Mouse (Mus musculus) urinary bladder, postnatal 14 days (tissue): ENCODE measurements around the gene Fars2.

Experiments
- DNase-seq: peaks from one replicate; pipeline ENCODE4 v3.0.0; 2021; ENCODE audit warnings: low spot score

Gene Fars2

GRCm38 (mm10) chr13:36696351-36696771 lies 579.1 kb downstream of the Fars2 start:
- peak; percentile 36 for DNase-seq

GRCm38 (mm10) chr13:36707088-36707690 lies 590.0 kb downstream of the Fars2 start:
- no peak for DNase-seq

GRCm38 (mm10) chr13:36714101-36714500 lies 596.9 kb downstream of the Fars2 start:
- no peak for DNase-seq

GRCm38 (mm10) chr13:36716708-36717107 lies 599.5 kb downstream of the Fars2 start:
- DNase-seq, result no peak

- DNase-seq, result no peak
Observed at GRCm38 (mm10) chr13:36717376-36717775, 600.2 kb downstream of the Fars2 start.

GRCm38 (mm10) chr13:36720297-36721017 lies 603.2 kb downstream of the Fars2 start:
- no peak for DNase-seq

- DNase-seq, result no peak
Observed at GRCm38 (mm10) chr13:36722309-36722708, 605.1 kb downstream of the Fars2 start.

GRCm38 (mm10) chr13:36723726-36724300 lies 606.6 kb downstream of the Fars2 start:
- no peak for DNase-seq

GRCm38 (mm10) chr13:36724533-36725470 lies 607.6 kb downstream of the Fars2 start:
- no peak for DNase-seq

GRCm38 (mm10) chr13:36725881-36726280 lies 608.7 kb downstream of the Fars2 start:
- DNase-seq, result no peak

GRCm38 (mm10) chr13:36726551-36726950 lies 609.3 kb downstream of the Fars2 start:
- DNase-seq, result no peak

- DNase-seq, result no peak
Observed at GRCm38 (mm10) chr13:36726951-36727778, 610.0 kb downstream of the Fars2 start.

GRCm38 (mm10) chr13:36727779-36728470 lies 610.7 kb downstream of the Fars2 start:
- no peak for DNase-seq

- DNase-seq, result no peak
Observed at GRCm38 (mm10) chr13:36728509-36728908, 611.3 kb downstream of the Fars2 start.

GRCm38 (mm10) chr13:36729731-36730340 lies 612.6 kb downstream of the Fars2 start:
- no peak for DNase-seq

GRCm38 (mm10) chr13:36730341-36730761 lies 613.1 kb downstream of the Fars2 start:
- DNase-seq, result no peak

- peak; percentile 40 for DNase-seq
Observed at GRCm38 (mm10) chr13:36731016-36731930, 614.1 kb downstream of the Fars2 start.

- no peak for DNase-seq
Observed at GRCm38 (mm10) chr13:36731931-36732461, 614.8 kb downstream of the Fars2 start.
